Mouse (Mus musculus) kidney, postnatal 0 days (tissue): ENCODE results near the gene Dpp4. TPM values are rescaled to one million over a fixed set of nuclear protein-coding genes. Genes with fewer than 3 reads are reported as not detected.

Source experiments
- ATAC-seq: fragments of 200-750 bp; cut with Nextera tagmentation; replicated peaks from 2 replicates; pipeline ENCODE4 v1.8.0; 2017; ENCODE audit warnings: low read depth, moderate number of reproducible peaks, moderate TSS enrichment, moderate library complexity; ENCODE audit not compliant: low FRiP score
- DNase-seq: peaks from one replicate; pipeline ENCODE4 v3.0.0-alpha.2; 2016; ENCODE audit warnings: low spot score
- H3K27ac ChIP-seq: fragments of 300-500 bp; sonication (generic); 2 replicates; pipeline ENCODE4 v1.5.1; 2014; ENCODE audit warnings: mild to moderate bottlenecking
- H3K27me3 ChIP-seq: fragments of 300-500 bp; sonication (generic); 2 replicates; pipeline ENCODE4 v1.6.1; 2014; ENCODE audit warnings: low read length, mixed read lengths; ENCODE audit not compliant: insufficient read depth
- H3K36me3 ChIP-seq: fragments of 300-500 bp; sonication (generic); 2 replicates; pipeline ENCODE4 v1.6.1; 2014; ENCODE audit warnings: low read length, mixed read lengths; ENCODE audit not compliant: insufficient read depth
- H3K4me1 ChIP-seq: fragments of 300-500 bp; sonication (generic); replicated peaks from 2 replicates; pipeline ENCODE4 v1.6.1; 2014; ENCODE audit warnings: antibody characterized with exemption, low read length, mixed read lengths; ENCODE audit not compliant: insufficient read depth
- H3K4me2 ChIP-seq: fragments of 300-500 bp; sonication (generic); 2 replicates; pipeline ENCODE4 v1.6.1; 2014; ENCODE audit warnings: mild to moderate bottlenecking, low read length, moderate library complexity, mixed read lengths
- H3K4me3 ChIP-seq: fragments of 300-500 bp; sonication (generic); replicated peaks from 2 replicates; pipeline ENCODE4 v1.5.1; 2014; ENCODE audit warnings: low read depth, low read length
- H3K9ac ChIP-seq: fragments of 300-500 bp; sonication (generic); 2 replicates; pipeline ENCODE4 v1.6.1; 2014; ENCODE audit warnings: low read depth, low read length
- H3K9me3 ChIP-seq: fragments of 300-500 bp; sonication (generic); replicated peaks from 2 replicates; pipeline ENCODE4 v1.6.1; 2016; ENCODE audit warnings: low read length, inconsistent platforms, mixed read lengths
- CTCF ChIP-seq: IDR thresholded peaks from 2 replicates; pipeline ENCODE4 v1.5.1; 2016; ENCODE audit warnings: antibody characterized with exemption, low read depth, mild to moderate bottlenecking, moderate library complexity
- WGBS: fragments of 180-500 bp; shearing (Covaris S2); extraction: QIAGEN DNeasy Blood & Tissue Kit; methylation state at CpG from one replicate; pipeline ENCODE4 v1.1.7; 2014; 5-methylcytosine and 5-hydroxymethylcytosine counted together
- polyA plus RNA-seq: library from polyadenylated mRNA; unstranded; fragments of >200 nt; fragmentation: Nextera tagmentation; extraction: Ambion mirVana; gene quantifications from 2 replicates; pipeline ENCODE4 v1.2.1, GENCODE M21; 2015

The Dpp4 gene
- polyA plus RNA-seq, 1 experiment from 2014 or later, result 87.8 TPM

- Histone ChIP-seq H3K27ac (no peak overlapping the region), H3K9me3 (no peaks in the 10 kb centered on the region), H3K4me3 (no peak overlapping the region), H3K4me1 (no peaks in the 10 kb centered on the region), H3K9ac (no peak overlapping the region), H3K27me3 (no peaks in the 10 kb centered on the region), H3K4me2 (no peak overlapping the region), H3K36me3 (no peaks in the 10 kb centered on the region)
- 47% methylated on average over 11 of the region's 11 CpGs for WGBS
- no peak for TF ChIP-seq CTCF
- DNase-seq (peak; percentile 34), ATAC-seq (no peak)
Observed at GRCm38 (mm10) chr2:62373692-62374091, 38.3 kb downstream of the Dpp4 start.

GRCm38 (mm10) chr2:62370048-62370447 lies 42.0 kb downstream of the Dpp4 start:
- Histone ChIP-seq H3K4me3 (no peak overlapping the region), H3K27me3 (no peaks in the 10 kb centered on the region), H3K4me1 (no peaks in the 10 kb centered on the region), H3K4me2 (no peak overlapping the region), H3K9me3 (no peaks in the 10 kb centered on the region), H3K9ac (no peak overlapping the region), H3K27ac (no peak overlapping the region), H3K36me3 (no peaks in the 10 kb centered on the region)
- no peak for DNase-seq
- TF ChIP-seq CTCF, result no peak
- 81% methylated on average over 2 of the region's 2 CpGs for WGBS
- ATAC-seq, result peak; percentile 81

GRCm38 (mm10) chr2:62368349-62369053 lies 43.5 kb downstream of the Dpp4 start:
- H3K4me3 ChIP-seq, result no peak overlapping the region
- H3K27ac ChIP-seq, result no peak overlapping the region
- TF ChIP-seq CTCF, result no peak
- no peak for ATAC-seq
- WGBS, result 78% methylated on average over 5 of the region's 5 CpGs
- no peaks in the 10 kb centered on the region for H3K9me3 ChIP-seq
- H3K27me3 ChIP-seq, result no peaks in the 10 kb centered on the region
- H3K4me2 ChIP-seq, result no peak overlapping the region
- H3K4me1 ChIP-seq, result no peaks in the 10 kb centered on the region
- DNase-seq, result no peak
- no peak overlapping the region for H3K9ac ChIP-seq
- H3K36me3 ChIP-seq, result no peaks in the 10 kb centered on the region

DNA sequence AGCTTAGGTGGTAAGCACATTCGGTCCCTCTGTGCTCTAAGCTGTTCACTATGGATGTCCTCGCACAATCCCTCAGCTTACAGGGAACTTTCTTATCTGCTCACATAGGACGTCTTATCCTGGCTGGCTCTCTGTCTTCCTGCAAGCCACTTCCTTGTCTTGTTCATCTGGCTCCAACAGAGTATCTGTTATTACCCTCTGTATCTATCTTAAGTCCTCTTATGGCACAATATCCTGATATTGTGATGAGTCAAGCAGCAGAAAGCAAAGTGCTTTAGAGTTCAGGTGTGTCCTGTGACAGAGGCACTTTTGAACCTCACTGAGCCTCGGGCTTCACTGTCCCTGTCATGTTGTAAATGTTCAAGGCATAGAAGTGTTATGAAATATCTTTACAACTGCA lies 48.4 kb downstream of the Dpp4 start:
- Histone ChIP-seq H3K4me1 (no peaks in the 10 kb centered on the region), H3K9ac (no peak overlapping the region), H3K4me2 (no peak overlapping the region), H3K4me3 (no peak overlapping the region), H3K36me3 (0 out of 2 replicates have a peak, but pooled peaks cover 3% of the 10 kb centered on the region), H3K9me3 (no peaks in the 10 kb centered on the region), H3K27ac (no peak overlapping the region), H3K27me3 (no peaks in the 10 kb centered on the region)
- DNase-seq, result no peak
- WGBS, result 85% methylated on average over 4 of the region's 4 CpGs
- TF ChIP-seq CTCF, result no peak
- ATAC-seq, result no peak

DNA sequence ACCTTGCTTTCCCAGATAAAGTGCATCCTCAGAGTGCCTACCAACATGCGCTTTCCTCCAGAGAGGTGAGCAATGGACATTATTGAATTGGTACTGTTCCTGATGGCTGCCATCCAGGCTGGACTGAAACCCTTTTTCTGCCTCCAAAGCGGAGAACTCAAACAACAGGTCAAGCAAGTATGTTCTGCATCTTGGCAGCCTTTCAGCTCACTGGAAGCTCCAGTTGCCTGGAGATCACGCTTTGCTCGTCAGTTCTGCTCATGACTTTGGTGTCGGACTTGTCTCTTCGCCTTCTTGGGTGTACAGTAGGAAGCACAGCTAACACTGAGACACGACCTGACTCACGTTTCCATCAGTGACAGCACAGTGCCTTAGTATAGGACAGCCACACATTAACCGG lies 49.8 kb downstream of the Dpp4 start:
- H3K4me3 ChIP-seq, result no peak overlapping the region
- TF ChIP-seq CTCF, result no peak
- DNase-seq, result no peak
- no peak overlapping the region for H3K27ac ChIP-seq
- WGBS, result 76% methylated on average over 9 of the region's 9 CpGs
- H3K4me1 ChIP-seq, result no peaks in the 10 kb centered on the region
- no peak overlapping the region for H3K4me2 ChIP-seq
- ATAC-seq, result no peak
- H3K9ac ChIP-seq, result no peak overlapping the region
- H3K27me3 ChIP-seq, result no peaks in the 10 kb centered on the region
- no peaks in the 10 kb centered on the region for H3K9me3 ChIP-seq
- H3K36me3 ChIP-seq, result 0 out of 2 replicates have a peak, but pooled peaks cover 3% of the 10 kb centered on the region

GRCm38 (mm10) chr2:62361514-62361913 lies 50.5 kb downstream of the Dpp4 start:
- Histone ChIP-seq H3K9ac (no peak overlapping the region), H3K27me3 (no peaks in the 10 kb centered on the region), H3K4me2 (no peak overlapping the region), H3K36me3 (0 out of 2 replicates have a peak, but pooled peaks cover 3% of the 10 kb centered on the region), H3K9me3 (no peaks in the 10 kb centered on the region), H3K27ac (no peak overlapping the region), H3K4me3 (no peak overlapping the region), H3K4me1 (no peaks in the 10 kb centered on the region)
- WGBS, result 89% methylated on average over 3 of the region's 3 CpGs
- ATAC-seq (no peak), DNase-seq (no peak)
- no peak for TF ChIP-seq CTCF
